Mouse (Mus musculus) liver, embryonic 16.5 days (tissue): ENCODE data around the gene Plin2. TPM values are rescaled to one million over a fixed set of nuclear protein-coding genes. Genes with fewer than 3 reads are reported as not detected.
"Not testable (repeated sequence)": the region's sequence is repeated elsewhere in the genome, so short reads cannot be mapped to it uniquely, and the experiment has no call there.

Source experiments
- ATAC-seq: fragments of 200-750 bp; cut with Nextera tagmentation; 2 replicates; pipeline ENCODE4 v1.8.0; 2017; ENCODE audit warnings: low read depth, mild to moderate bottlenecking, moderate number of reproducible peaks, moderate library complexity
- H3K27ac ChIP-seq: fragments of 300-500 bp; sonication (generic); 2 replicates; pipeline ENCODE4 v1.5.1; 2014; ENCODE audit warnings: mild to moderate bottlenecking, low read length
- H3K27me3 ChIP-seq: fragments of 300-500 bp; sonication (generic); 2 replicates; pipeline ENCODE4 v1.6.1; 2014; ENCODE audit warnings: low read depth, low read length, mixed read lengths; ENCODE audit not compliant: control insufficient read depth, insufficient read depth
- H3K36me3 ChIP-seq: fragments of 300-500 bp; sonication (generic); 2 replicates; pipeline ENCODE4 v1.6.1; 2014; ENCODE audit warnings: mild to moderate bottlenecking; ENCODE audit not compliant: control insufficient read depth, insufficient read depth
- H3K4me1 ChIP-seq: fragments of 300-500 bp; sonication (generic); 2 replicates; pipeline ENCODE4 v1.6.1; 2014; ENCODE audit warnings: low read depth, low read length, mixed read lengths; ENCODE audit not compliant: control insufficient read depth
- H3K4me2 ChIP-seq: fragments of 300-500 bp; sonication (generic); 2 replicates; pipeline ENCODE4 v1.6.1; 2014; ENCODE audit warnings: low read depth, low read length, mixed read lengths
- H3K4me3 ChIP-seq: fragments of 300-500 bp; sonication (generic); 2 replicates; pipeline ENCODE4 v1.5.1; 2014; ENCODE audit warnings: low read depth, mild to moderate bottlenecking, low read length
- H3K9ac ChIP-seq: fragments of 300-500 bp; sonication (generic); 2 replicates; pipeline ENCODE4 v1.6.1; 2014; ENCODE audit warnings: low read depth, low read length
- H3K9me3 ChIP-seq: fragments of 300-500 bp; sonication (generic); replicated peaks from 2 replicates; pipeline ENCODE4 v1.6.1; 2016; ENCODE audit warnings: low read length; ENCODE audit not compliant: control insufficient read depth
- WGBS: fragments of 180-500 bp; shearing (Covaris S2); extraction: QIAGEN DNeasy Blood & Tissue Kit; methylation state at CpG from one replicate; pipeline ENCODE4 v1.1.7; 2014; ENCODE audit not compliant: insufficient replicate concordance; 5-methylcytosine and 5-hydroxymethylcytosine counted together
- polyA plus RNA-seq: library from polyadenylated mRNA; unstranded; fragments of >200 nt; fragmentation: Nextera tagmentation; extraction: Ambion mirVana; gene quantifications from 2 replicates; pipeline ENCODE4 v1.2.1, GENCODE M21; 2015

Plin2 gene
- polyA plus RNA-seq, 1 experiment from 2014 or later, result 157 TPM

DNA sequence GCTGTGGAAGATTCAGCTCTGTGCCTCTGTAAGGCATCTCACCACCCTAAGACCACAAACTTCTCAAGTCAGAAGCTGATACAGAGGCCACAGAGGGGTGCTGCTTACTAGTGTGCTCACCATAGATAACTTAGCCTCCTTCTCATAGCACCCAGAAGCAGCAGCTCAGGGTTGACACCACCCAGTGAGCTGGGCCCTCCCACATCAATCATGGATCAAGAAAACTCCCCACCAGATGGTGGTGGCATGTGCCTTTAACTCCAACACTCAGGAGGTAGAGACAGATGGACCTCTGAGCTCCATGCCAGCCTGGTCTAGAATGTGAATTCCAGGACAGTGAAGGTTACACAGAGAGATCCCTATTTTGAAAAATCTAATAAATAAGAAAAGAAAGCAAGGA is 4.9 kb upstream of the Plin2 start:
- H3K4me1 ChIP-seq, result peaks cover 48% of the 10 kb centered on the region
- not testable (repeated sequence) for H3K36me3 ChIP-seq, H3K4me3 ChIP-seq, H3K4me2 ChIP-seq, H3K9ac ChIP-seq, H3K9me3 ChIP-seq, H3K27me3 ChIP-seq
- peak overlapping the region; percentile 46 for H3K27ac ChIP-seq
- peak; percentile 93 for ATAC-seq

- Histone ChIP-seq H3K9ac (0 out of 2 replicates have a peak overlapping the region, but pooled peaks have one; percentile 12), H3K4me2 (peak overlapping the region; percentile 44), H3K27ac (peak overlapping the region; percentile 83), H3K4me1 (peaks cover 48% of the 10 kb centered on the region)
- not testable (repeated sequence) for H3K36me3 ChIP-seq, H3K9me3 ChIP-seq, H3K27me3 ChIP-seq, H3K4me3 ChIP-seq, ATAC-seq
Measured at GRCm38 (mm10) chr4:86674150-86674549, 4.3 kb upstream of the Plin2 start.

- H3K4me2 ChIP-seq, result peak overlapping the region; percentile 4; the same call in 1 of the 2 replicates
Measured at GRCm38 (mm10) chr4:86672450-86672849, 2.6 kb upstream of the Plin2 start.

DNA sequence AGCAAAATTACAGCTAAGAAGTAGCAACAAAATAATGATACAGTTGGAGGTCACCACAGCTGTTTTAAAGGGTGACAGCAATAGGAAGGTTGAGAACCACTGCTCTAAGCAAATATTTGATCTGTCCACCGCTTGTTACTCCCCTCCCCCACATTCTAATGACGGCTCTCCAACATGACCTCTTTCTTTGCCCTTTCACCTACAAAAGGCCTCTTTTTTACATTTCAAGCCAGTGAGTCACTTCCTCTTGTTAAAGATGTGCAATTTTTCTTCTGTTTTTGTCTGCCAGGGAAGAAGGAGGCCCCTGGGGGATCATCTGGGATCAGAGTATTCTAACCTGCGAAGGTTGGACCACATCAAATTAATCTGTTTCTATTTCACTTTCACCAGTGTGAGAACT is 1.9 kb upstream of the Plin2 start:
- Histone ChIP-seq H3K9me3 (no peaks in the 10 kb centered on the region), H3K4me2 (peak overlapping the region; percentile 34; the same call in 1 of the 2 replicates), H3K4me3 (peak overlapping the region; percentile 6; the same call in 1 of the 2 replicates), H3K27me3 (no peaks in the 10 kb centered on the region), H3K9ac (no peak overlapping the region), H3K4me1 (peaks cover 60% of the 10 kb centered on the region), H3K27ac (peak overlapping the region; percentile 69), H3K36me3 (peaks cover 6% of the 10 kb centered on the region)
- 50% methylated on average over 3 of the region's 3 CpGs for WGBS
- ATAC-seq, result no peak

More at GRCm38 (mm10) chr4:86672450-86672849, 2.6 kb upstream of the Plin2 start:
- H3K27ac ChIP-seq, result peak overlapping the region; percentile 61
- H3K9me3 ChIP-seq, result no peaks in the 10 kb centered on the region
- peaks cover 59% of the 10 kb centered on the region for H3K4me1 ChIP-seq
- no peaks in the 10 kb centered on the region for H3K27me3 ChIP-seq
- no peak overlapping the region for H3K9ac ChIP-seq
- H3K4me3 ChIP-seq, result no peak overlapping the region
- no peak for ATAC-seq
- 45% methylated on average over 7 of the region's 7 CpGs for WGBS
- peaks cover 6% of the 10 kb centered on the region for H3K36me3 ChIP-seq

DNA sequence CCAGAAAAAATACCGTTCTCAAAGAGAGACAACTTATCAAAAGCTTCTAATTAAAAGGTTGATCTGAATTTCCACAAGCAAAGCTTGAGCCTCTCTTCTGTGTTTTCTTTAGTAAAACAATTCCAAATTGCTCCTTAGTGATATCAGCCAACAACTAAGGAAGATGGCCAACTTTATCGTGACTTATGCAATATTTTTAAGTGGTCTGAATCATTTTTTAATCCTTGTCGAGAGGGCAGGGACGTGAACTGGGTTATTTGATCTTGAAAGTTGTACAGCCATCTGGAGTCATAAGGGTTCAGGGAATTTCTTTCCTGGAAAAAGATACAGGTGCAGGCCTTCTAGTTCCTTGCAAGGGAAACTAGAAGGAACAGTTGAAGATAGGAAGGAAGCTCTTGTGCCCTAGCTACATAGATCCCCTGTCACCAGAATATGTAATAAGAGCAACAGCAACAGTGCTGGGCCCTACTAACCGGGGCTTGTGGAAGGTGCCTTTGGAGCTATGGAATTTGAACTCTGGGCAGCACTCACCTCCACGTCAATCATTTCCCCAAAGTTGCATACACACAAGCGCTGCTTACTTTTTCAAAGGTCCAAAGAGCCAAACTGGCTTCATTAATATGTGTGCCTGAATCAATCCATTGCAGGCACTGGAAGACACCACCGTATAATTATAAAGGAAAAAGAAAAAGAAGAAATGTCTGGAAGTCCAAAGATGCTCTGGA is 884 bp upstream of the Plin2 start:
- H3K9ac ChIP-seq, result peak overlapping the region; percentile 95
- no peak overlapping the region; the same call in 1 of the 2 replicates for H3K4me3 ChIP-seq
- H3K27ac ChIP-seq, result peak overlapping the region; percentile 93
- peak overlapping the region; percentile 78 for H3K4me2 ChIP-seq
- no peaks in the 10 kb centered on the region for H3K27me3 ChIP-seq
- H3K9me3 ChIP-seq, result no peaks in the 10 kb centered on the region
- 63% methylated on average over 8 of the region's 8 CpGs for WGBS
- no peak for ATAC-seq
- peaks cover 6% of the 10 kb centered on the region for H3K36me3 ChIP-seq
- H3K4me1 ChIP-seq, result peaks cover 66% of the 10 kb centered on the region

GRCm38 (mm10) chr4:86669241-86669753 is 563 bp downstream of the Plin2 start:
- H3K9ac ChIP-seq, result peak overlapping the region; percentile 95
- not testable (repeated sequence) for H3K27me3 ChIP-seq, H3K9me3 ChIP-seq
- 2% methylated on average over 6 of the region's 6 CpGs for WGBS
- peak overlapping the region; percentile 86 for H3K4me3 ChIP-seq
- H3K4me1 ChIP-seq, result peaks cover 77% of the 10 kb centered on the region
- peak overlapping the region; percentile 78 for H3K4me2 ChIP-seq
- H3K36me3 ChIP-seq, result peaks cover 10% of the 10 kb centered on the region
- H3K27ac ChIP-seq, result peak overlapping the region; percentile 93
- ATAC-seq, result peak; percentile 73

DNA sequence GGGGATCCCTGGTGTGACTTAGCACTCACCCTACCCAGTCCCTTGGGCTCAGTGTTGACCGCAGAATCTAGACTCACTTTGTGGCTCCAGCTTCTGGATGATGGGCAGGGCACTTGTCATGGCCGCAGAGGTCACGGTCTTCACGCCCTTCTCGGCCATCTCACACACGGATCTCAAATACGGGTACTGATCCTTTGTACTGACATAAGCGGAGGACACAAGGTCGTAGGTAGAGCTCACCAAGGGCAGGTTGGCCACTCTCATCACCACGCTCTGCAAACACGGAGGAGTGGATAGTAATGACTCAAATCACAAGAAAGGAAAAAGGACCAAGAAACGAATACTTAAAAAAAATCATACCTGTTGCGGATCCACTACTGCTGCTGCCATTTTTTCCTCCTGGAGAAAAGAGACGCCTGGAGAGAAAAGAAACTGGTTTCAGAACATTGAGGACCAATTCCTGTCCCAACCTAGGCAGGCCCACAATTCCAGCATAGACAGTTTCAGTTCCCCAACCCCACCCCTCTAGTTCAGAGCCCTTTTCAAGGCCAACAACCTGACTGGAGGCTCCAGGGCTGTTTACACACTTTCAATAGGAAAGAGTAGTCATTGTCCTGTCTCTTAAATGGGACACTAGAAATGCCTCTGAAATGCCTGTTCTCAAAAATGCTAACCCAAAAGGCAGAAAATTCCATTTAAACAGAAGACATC is 1.4 kb downstream of the Plin2 start:
- ATAC-seq, result no peak
- Histone ChIP-seq H3K4me1 (peaks cover 73% of the 10 kb centered on the region), H3K27ac (peak overlapping the region; percentile 93), H3K36me3 (peaks cover 13% of the 10 kb centered on the region), H3K4me3 (peak overlapping the region; percentile 86), H3K9ac (peak overlapping the region; percentile 95), H3K9me3 (no peaks in the 10 kb centered on the region), H3K27me3 (no peaks in the 10 kb centered on the region), H3K4me2 (peak overlapping the region; percentile 78)
- WGBS, result 78% methylated on average over 14 of the region's 14 CpGs

GRCm38 (mm10) chr4:86665596-86665995 is 4.3 kb downstream of the Plin2 start:
- Histone ChIP-seq H3K27ac (no peak overlapping the region), H3K4me1 (peaks cover 45% of the 10 kb centered on the region), H3K27me3 (no peaks in the 10 kb centered on the region), H3K4me2 (peak overlapping the region; percentile 1; the same call in 1 of the 2 replicates), H3K9ac (no peak overlapping the region), H3K9me3 (no peaks in the 10 kb centered on the region), H3K4me3 (no peak overlapping the region), H3K36me3 (peaks cover 26% of the 10 kb centered on the region)
- 59% methylated on average over 3 of the region's 3 CpGs for WGBS
- ATAC-seq, result no peak

DNA sequence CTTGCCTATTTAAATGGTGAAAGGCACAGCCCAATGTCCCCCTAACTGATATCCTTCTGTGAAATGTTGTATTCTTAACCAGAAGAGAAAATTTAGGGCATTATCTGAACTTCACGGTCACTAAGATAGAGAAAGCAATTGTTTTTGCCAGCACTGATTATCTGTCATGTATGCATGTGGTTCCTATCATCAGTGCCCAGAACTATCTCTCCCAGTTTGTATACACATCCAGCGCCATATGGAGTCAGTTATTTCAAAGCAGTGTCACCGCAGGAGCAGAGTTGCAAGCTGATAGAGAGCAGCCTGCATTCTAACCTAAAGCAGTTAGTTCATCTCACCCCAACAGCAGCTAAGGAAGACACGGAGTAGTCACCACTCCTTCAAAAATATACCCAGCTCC is 5.9 kb downstream of the Plin2 start:
- WGBS, result 23% methylated on average over 4 of the region's 4 CpGs
- H3K9me3 ChIP-seq, result no peaks in the 10 kb centered on the region; the same call in 1 of the 2 replicates
- peak; percentile 81 for ATAC-seq
- H3K36me3 ChIP-seq, result peaks cover 42% of the 10 kb centered on the region
- peaks cover 38% of the 10 kb centered on the region for H3K4me1 ChIP-seq
- H3K4me2 ChIP-seq, result peak overlapping the region; percentile 15; the same call in 1 of the 2 replicates
- peak overlapping the region; percentile 43 for H3K27ac ChIP-seq
- H3K27me3 ChIP-seq, result no peaks in the 10 kb centered on the region
- no peak overlapping the region for H3K4me3 ChIP-seq
- H3K9ac ChIP-seq, result no peak overlapping the region
